Mouse (Mus musculus): ENCODE results near the gene Hrnr.

Hrnr gene

GRCm38 (mm10) chr3:93319449-93319848, at the start of gene Hrnr:
Hrnr (plus strand) TSS chr3:93319749.
- DNase-seq = no peak

- DNase-seq = no peak
Observed at GRCm38 (mm10) chr3:93273223-93273622, 46.3 kb upstream of the Hrnr start, which contains the start of gene Flg. Flg (plus strand) TSS chr3:93273523.

- DNase-seq = no peak
Observed at GRCm38 (mm10) chr3:93297542-93297941, 22.0 kb upstream of the Hrnr start.

GRCm38 (mm10) chr3:93299832-93300231, 19.7 kb upstream of the Hrnr start:
- no peak for DNase-seq

- DNase-seq = no peak
Observed at GRCm38 (mm10) chr3:93301896-93302295, 17.7 kb upstream of the Hrnr start.

- DNase-seq = no peak
Observed at GRCm38 (mm10) chr3:93306142-93306541, 13.4 kb upstream of the Hrnr start.

GRCm38 (mm10) chr3:93311371-93311770, 8.2 kb upstream of the Hrnr start:
- no peak for DNase-seq

GRCm38 (mm10) chr3:93314388-93314787, 5.2 kb upstream of the Hrnr start:
- DNase-seq = no peak

- DNase-seq = no peak
Observed at GRCm38 (mm10) chr3:93337749-93338148, 18.2 kb downstream of the Hrnr start.

- no peak for DNase-seq
Observed at GRCm38 (mm10) chr3:93340021-93340420, 20.5 kb downstream of the Hrnr start.

- DNase-seq = no peak
Observed at GRCm38 (mm10) chr3:93346896-93347295, 27.3 kb downstream of the Hrnr start.

GRCm38 (mm10) chr3:93360045-93360444, 40.5 kb downstream of the Hrnr start:
- peak; percentile 76 for DNase-seq

- DNase-seq = no peak
Observed at GRCm38 (mm10) chr3:93361933-93362574, 42.5 kb downstream of the Hrnr start.

GRCm38 (mm10) chr3:93366966-93367575, 47.5 kb downstream of the Hrnr start:
- DNase-seq = no peak

GRCm38 (mm10) chr3:93368171-93368570, 48.6 kb downstream of the Hrnr start:
- no peak for DNase-seq

- no peak for DNase-seq
Observed at GRCm38 (mm10) chr3:93373416-93373815, 53.9 kb downstream of the Hrnr start.

- DNase-seq = no peak
Observed at GRCm38 (mm10) chr3:93375196-93375595, 55.6 kb downstream of the Hrnr start.

- DNase-seq = no peak
Observed at GRCm38 (mm10) chr3:93375601-93376000, 56.1 kb downstream of the Hrnr start.

GRCm38 (mm10) chr3:93378146-93378545, 58.6 kb downstream of the Hrnr start:
- DNase-seq = no peak

Data from right cerebral cortex, postnatal 4 days (tissue).